Mouse (Mus musculus): ENCODE data around the gene Cycs. TPM values are rescaled to one million over a fixed set of nuclear protein-coding genes. Genes with fewer than 3 reads are reported as not detected.

Cycs gene
- polyA plus RNA-seq, 1 experiment from 2014 or later = 84.4 TPM

DNA sequence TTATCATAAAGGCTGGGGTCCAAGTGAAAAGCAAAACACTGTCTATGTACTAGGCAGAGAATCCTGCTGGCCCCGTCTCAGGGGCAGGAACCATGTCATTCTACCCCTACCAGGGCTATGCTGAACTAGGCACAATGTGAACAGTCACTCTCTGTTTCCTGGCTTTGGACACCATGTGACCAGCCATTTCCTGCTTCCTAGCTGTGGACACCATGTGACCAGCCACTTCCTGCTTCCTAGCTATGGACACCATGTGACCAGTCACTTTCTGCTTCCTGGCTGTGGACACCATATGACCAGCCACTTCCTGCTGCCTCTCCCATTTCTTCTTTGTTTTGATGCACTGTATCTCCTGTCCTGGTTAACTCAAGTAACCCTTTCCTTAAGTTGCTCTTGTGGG, 23.8 kb downstream of the Cycs start:
- H3K36me3 ChIP-seq (ENCODE audit: control insufficient read depth, insufficient read depth, low read length) = no peaks in the 10 kb centered on the region
- H3K4me3 ChIP-seq (ENCODE audit: low read depth, low read length) = no peak overlapping the region
- H3K4me1 ChIP-seq (replicated peaks; ENCODE audit: control insufficient read depth, insufficient read depth) = no peaks in the 10 kb centered on the region; the same call in 1 of the 2 replicates
- WGBS = 85% methylated on average over 1 of the region's 1 CpGs
- no peak for DNase-seq (ENCODE audit: low spot score)
- no peak overlapping the region for H3K9ac ChIP-seq (ENCODE audit: low read length)
- H3K27me3 ChIP-seq (ENCODE audit: control insufficient read depth, insufficient read depth, low read length) = no peaks in the 10 kb centered on the region
- TF ChIP-seq CTCF (IDR thresholded peaks at IDR 0.05; ENCODE audit: low read depth) (no peak), EP300 (optimal IDR thresholded peaks at IDR 0.05) (no peak)
- no peaks in the 10 kb centered on the region for H3K9me3 ChIP-seq (ENCODE audit: control insufficient read depth, low read length)
- ATAC-seq (ENCODE audit: low FRiP score, low TSS enrichment) = no peak
- H3K27ac ChIP-seq (replicated peaks) = no peak overlapping the region
- no peak overlapping the region for H3K4me2 ChIP-seq (replicated peaks; ENCODE audit: low read depth)

DNA sequence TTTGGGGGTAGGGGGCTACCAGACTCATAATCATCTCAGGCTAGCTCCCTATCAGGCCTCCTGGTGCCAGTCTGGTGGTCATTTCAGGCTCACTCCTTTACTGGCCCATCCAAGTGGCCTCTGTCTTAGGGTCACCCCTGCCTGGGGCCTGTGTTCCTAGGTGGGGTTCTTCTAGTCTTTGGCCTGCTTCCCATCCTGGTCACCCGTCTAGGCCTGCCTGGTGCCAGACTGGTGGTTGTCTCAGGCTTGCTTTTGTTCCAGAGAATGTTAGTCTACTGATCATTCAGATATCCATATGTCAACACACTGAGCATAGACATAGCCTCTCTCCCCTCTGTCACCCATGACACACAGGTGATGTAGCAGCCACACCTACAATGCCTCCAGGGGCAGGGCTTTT, 26.7 kb downstream of the Cycs start:
- no peaks in the 10 kb centered on the region for H3K4me1 ChIP-seq (replicated peaks; ENCODE audit: control insufficient read depth, insufficient read depth)
- H3K9me3 ChIP-seq (ENCODE audit: control insufficient read depth, low read length) = no peaks in the 10 kb centered on the region
- DNase-seq (ENCODE audit: low spot score) (no peak), ATAC-seq (ENCODE audit: low FRiP score, low TSS enrichment) (peak; percentile 68)
- H3K27ac ChIP-seq (replicated peaks) = no peak overlapping the region
- 63% methylated on average over 1 of the region's 1 CpGs for WGBS
- no peaks in the 10 kb centered on the region for H3K27me3 ChIP-seq (ENCODE audit: control insufficient read depth, insufficient read depth, low read length)
- H3K9ac ChIP-seq (ENCODE audit: low read length) = no peak overlapping the region
- H3K36me3 ChIP-seq (ENCODE audit: control insufficient read depth, insufficient read depth, low read length) = no peaks in the 10 kb centered on the region
- H3K4me3 ChIP-seq (ENCODE audit: low read depth, low read length) = no peak overlapping the region
- TF ChIP-seq CTCF (IDR thresholded peaks at IDR 0.05; ENCODE audit: low read depth) (no peak), EP300 (optimal IDR thresholded peaks at IDR 0.05) (no peak)
- H3K4me2 ChIP-seq (replicated peaks; ENCODE audit: low read depth) = no peak overlapping the region

DNA sequence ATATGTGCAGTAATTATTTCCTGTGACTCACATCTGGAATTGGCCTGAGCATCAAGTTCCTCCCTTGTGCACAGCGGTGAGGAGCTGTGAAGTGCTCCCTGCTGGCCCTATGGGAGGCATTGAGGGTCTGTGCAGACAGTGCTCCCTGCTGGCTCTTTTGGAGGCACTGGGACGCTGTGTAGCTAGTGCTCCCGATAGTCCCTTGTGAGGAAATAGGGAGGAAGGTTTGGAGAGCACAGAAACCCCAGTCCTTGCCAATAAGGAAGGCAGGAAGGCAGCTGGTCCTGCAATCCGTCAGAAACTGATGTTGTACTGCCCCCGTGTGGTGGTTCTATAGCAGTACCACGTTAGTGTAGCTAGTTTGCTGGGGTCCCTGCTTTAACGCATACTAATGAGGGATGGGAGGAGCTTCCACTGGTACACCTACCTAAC, 29.9 kb downstream of the Cycs start:
- H3K4me2 ChIP-seq (replicated peaks; ENCODE audit: low read depth) = no peak overlapping the region
- peak; percentile 79 for ATAC-seq (ENCODE audit: low FRiP score, low TSS enrichment)

DNA sequence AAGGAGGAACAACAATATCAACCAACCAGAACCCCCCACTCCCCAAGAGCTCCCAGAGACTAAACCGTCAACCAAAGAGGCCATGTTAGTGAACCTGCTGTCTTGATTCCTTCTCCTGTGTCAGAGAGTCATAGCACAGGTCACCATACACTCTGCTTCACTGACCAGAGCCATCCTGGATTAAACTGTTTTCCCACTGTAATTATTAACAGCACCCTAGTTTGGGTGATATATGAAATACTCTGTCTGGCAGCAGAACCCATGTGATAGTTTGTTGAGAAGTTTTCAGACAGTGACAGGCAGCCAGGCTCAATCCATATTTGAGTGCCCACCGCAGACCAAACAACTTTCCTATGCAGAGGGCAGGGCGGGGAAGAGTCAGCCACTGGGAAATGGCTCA, 31.0 kb downstream of the Cycs start:
- Histone ChIP-seq H3K9ac (ENCODE audit: low read length) (no peak overlapping the region), H3K9me3 (ENCODE audit: control insufficient read depth, low read length) (no peaks in the 10 kb centered on the region), H3K27me3 (ENCODE audit: control insufficient read depth, insufficient read depth, low read length) (no peaks in the 10 kb centered on the region), H3K27ac (replicated peaks) (no peak overlapping the region), H3K36me3 (ENCODE audit: control insufficient read depth, insufficient read depth, low read length) (no peaks in the 10 kb centered on the region), H3K4me3 (ENCODE audit: low read depth, low read length) (no peak overlapping the region), H3K4me2 (replicated peaks; ENCODE audit: low read depth) (no peak overlapping the region), H3K4me1 (replicated peaks; ENCODE audit: control insufficient read depth, insufficient read depth) (no peaks in the 10 kb centered on the region)
- ATAC-seq (ENCODE audit: low FRiP score, low TSS enrichment) = no peak
- DNase-seq (ENCODE audit: low spot score) = no peak
- no peak for TF ChIP-seq EP300 (optimal IDR thresholded peaks at IDR 0.05)
- TF ChIP-seq CTCF (IDR thresholded peaks at IDR 0.05; ENCODE audit: low read depth) = no peak
- WGBS = 78% methylated on average over 3 of the region's 3 CpGs

More for the DNA sequence above, 29.9 kb downstream of the Cycs start:
- Histone ChIP-seq H3K9ac (ENCODE audit: low read length) (no peak overlapping the region), H3K9me3 (ENCODE audit: control insufficient read depth, low read length) (no peaks in the 10 kb centered on the region), H3K4me1 (replicated peaks; ENCODE audit: control insufficient read depth, insufficient read depth) (no peaks in the 10 kb centered on the region), H3K27ac (replicated peaks) (no peak overlapping the region), H3K36me3 (ENCODE audit: control insufficient read depth, insufficient read depth, low read length) (no peaks in the 10 kb centered on the region), H3K27me3 (ENCODE audit: control insufficient read depth, insufficient read depth, low read length) (no peaks in the 10 kb centered on the region), H3K4me3 (ENCODE audit: low read depth, low read length) (no peak overlapping the region)
- TF ChIP-seq EP300 (optimal IDR thresholded peaks at IDR 0.05) (no peak), CTCF (IDR thresholded peaks at IDR 0.05; ENCODE audit: low read depth) (peak; percentile 96)
- WGBS = 5% methylated on average over 7 of the region's 7 CpGs
- peak; percentile 86 for DNase-seq (ENCODE audit: low spot score)

DNA sequence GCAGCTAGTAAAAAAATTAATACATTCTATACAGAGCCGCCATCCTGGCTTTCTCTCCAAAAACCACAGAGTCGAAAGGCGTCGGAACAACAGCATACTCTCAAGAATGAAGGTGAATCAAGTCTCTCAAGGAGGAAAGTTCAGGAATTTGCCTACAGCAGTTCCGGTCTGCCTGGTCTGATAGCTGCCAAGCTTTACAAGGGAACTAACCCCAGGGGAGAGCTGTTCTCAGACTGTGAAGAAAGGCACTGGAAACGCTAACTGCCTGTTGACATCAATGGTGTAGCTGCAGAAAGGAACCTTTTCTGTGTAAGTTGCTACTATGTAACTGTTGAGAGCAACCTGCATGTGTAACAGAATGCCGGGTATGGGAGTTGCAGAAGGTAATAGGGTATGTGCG, 34.4 kb downstream of the Cycs start:
- Histone ChIP-seq H3K9ac (ENCODE audit: low read length) (no peak overlapping the region), H3K27ac (replicated peaks) (no peak overlapping the region), H3K4me2 (replicated peaks; ENCODE audit: low read depth) (no peak overlapping the region), H3K27me3 (ENCODE audit: control insufficient read depth, insufficient read depth, low read length) (no peaks in the 10 kb centered on the region), H3K4me1 (replicated peaks; ENCODE audit: control insufficient read depth, insufficient read depth) (no peaks in the 10 kb centered on the region), H3K4me3 (ENCODE audit: low read depth, low read length) (no peak overlapping the region), H3K36me3 (ENCODE audit: control insufficient read depth, insufficient read depth, low read length) (no peaks in the 10 kb centered on the region), H3K9me3 (ENCODE audit: control insufficient read depth, low read length) (no peaks in the 10 kb centered on the region)
- TF ChIP-seq CTCF (IDR thresholded peaks at IDR 0.05; ENCODE audit: low read depth) (no peak), EP300 (optimal IDR thresholded peaks at IDR 0.05) (no peak)
- DNase-seq (ENCODE audit: low spot score) (no peak), ATAC-seq (ENCODE audit: low FRiP score, low TSS enrichment) (no peak)
- 78% methylated on average over 8 of the region's 8 CpGs for WGBS

DNA sequence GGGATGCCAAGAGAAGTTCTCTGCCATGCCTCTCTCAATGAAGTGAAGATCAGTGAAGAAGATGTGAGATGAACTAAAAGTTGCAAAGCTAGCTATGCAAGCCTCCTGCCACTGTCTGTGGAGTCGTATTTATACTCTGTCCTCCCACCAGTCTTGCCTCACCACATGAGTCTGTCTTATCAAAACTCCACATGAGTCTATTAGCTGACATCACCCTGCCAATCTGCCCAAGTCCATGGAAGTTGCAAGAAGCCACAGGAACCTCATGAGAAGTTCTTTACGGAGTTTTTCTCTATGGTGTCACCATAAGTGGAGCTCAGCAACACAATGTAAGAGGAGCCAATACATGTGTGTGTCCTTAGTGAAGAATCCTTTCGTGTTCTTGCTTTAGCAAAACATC, 35.3 kb downstream of the Cycs start:
- Histone ChIP-seq H3K27ac (replicated peaks) (no peak overlapping the region), H3K36me3 (ENCODE audit: control insufficient read depth, insufficient read depth, low read length) (no peaks in the 10 kb centered on the region), H3K4me1 (replicated peaks; ENCODE audit: control insufficient read depth, insufficient read depth) (no peaks in the 10 kb centered on the region), H3K4me2 (replicated peaks; ENCODE audit: low read depth) (no peak overlapping the region), H3K9ac (ENCODE audit: low read length) (no peak overlapping the region), H3K27me3 (ENCODE audit: control insufficient read depth, insufficient read depth, low read length) (no peaks in the 10 kb centered on the region), H3K9me3 (ENCODE audit: control insufficient read depth, low read length) (no peaks in the 10 kb centered on the region), H3K4me3 (ENCODE audit: low read depth, low read length) (no peak overlapping the region)
- ATAC-seq (ENCODE audit: low FRiP score, low TSS enrichment) (no peak), DNase-seq (ENCODE audit: low spot score) (no peak)
- WGBS = 82% methylated on average over 3 of the region's 3 CpGs
- TF ChIP-seq CTCF (IDR thresholded peaks at IDR 0.05; ENCODE audit: low read depth) = no peak
- TF ChIP-seq EP300 (optimal IDR thresholded peaks at IDR 0.05) = no peak

Measured in stomach, postnatal 0 days (tissue).